Mouse (Mus musculus) testis, adult 2 months (tissue): ENCODE results near the gene Lce3f.

ENCODE experiments used
- CTCF ChIP-seq: fragments of 200-500 bp; IDR thresholded peaks from 2 replicates; pipeline ENCODE4 v1.5.1; 2012; ENCODE audit warnings: low read depth, mild to moderate bottlenecking, inconsistent platforms, low read length, moderate library complexity; ENCODE audit not compliant: control insufficient read depth, insufficient read depth, insufficient replicate concordance
- POLR2A ChIP-seq: fragments of 200-500 bp; IDR thresholded peaks from 2 replicates; pipeline ENCODE4 v1.6.1; 2012; ENCODE audit warnings: low read depth, mild to moderate bottlenecking, inconsistent platforms, low read length, moderate library complexity; ENCODE audit not compliant: control insufficient read depth

- TF ChIP-seq POLR2A (no peak), CTCF (no peak)
Observed at GRCm38 (mm10) chr3:93000621-93001020, 8.6 kb downstream of the Lce3f start.
